Mouse (Mus musculus): ENCODE results near the gene Tnfaip8l2. TPM values are rescaled to one million over a fixed set of nuclear protein-coding genes. Genes with fewer than 3 reads are reported as not detected.

Tnfaip8l2 gene
- polyA plus RNA-seq, 1 experiment: 79.6 TPM

DNA sequence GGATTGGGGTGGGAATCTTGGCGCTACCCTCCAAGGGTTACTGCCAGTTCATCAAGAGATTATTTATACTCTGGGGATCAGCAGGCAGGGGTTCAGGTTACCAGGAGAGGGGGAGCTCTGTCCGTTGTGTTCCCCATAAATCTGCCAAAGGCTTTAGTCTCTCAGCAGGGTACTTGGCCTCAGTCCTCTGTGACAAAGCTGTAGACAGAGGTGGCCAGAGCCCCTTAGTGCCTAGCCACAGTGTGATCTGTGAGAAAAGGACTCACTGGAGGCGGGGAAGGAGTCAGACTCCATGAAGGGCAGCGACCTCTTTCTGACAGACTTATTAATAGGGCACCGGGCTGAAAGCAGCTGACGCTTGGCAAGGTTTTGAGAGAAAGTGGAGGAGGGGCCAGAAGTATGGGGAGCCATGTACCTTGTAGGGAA lies 12.9 kb downstream of the Tnfaip8l2 start:
- no peaks in the 10 kb centered on the region for H3K27me3 ChIP-seq (ENCODE audit: control insufficient read depth, insufficient read depth, low read length)
- H3K4me3 ChIP-seq (ENCODE audit: control insufficient read depth, insufficient read depth, low read length): no peak overlapping the region
- peaks cover 6% of the 10 kb centered on the region for H3K4me1 ChIP-seq (replicated peaks; ENCODE audit: control insufficient read depth, insufficient read depth, low read length)
- WGBS: 97% methylated on average over 6 of the region's 6 CpGs
- TF ChIP-seq POLR2A (IDR thresholded peaks at IDR 0.05; ENCODE audit: control insufficient read depth, extremely low read depth, insufficient read depth, low read length, poor library complexity): no peak
- no peak for TF ChIP-seq CTCF (IDR thresholded peaks at IDR 0.05; ENCODE audit: borderline replicate concordance, control insufficient read depth, extremely low read depth, insufficient read depth, low read length, poor library complexity)
- H3K36me3 ChIP-seq (ENCODE audit: control insufficient read depth, insufficient read depth, low read length): no peaks in the 10 kb centered on the region; the same call in 1 of the 2 replicates
- no peak overlapping the region for H3K27ac ChIP-seq (ENCODE audit: control insufficient read depth, insufficient read depth, low read length)
- no peak for DNase-seq

DNA sequence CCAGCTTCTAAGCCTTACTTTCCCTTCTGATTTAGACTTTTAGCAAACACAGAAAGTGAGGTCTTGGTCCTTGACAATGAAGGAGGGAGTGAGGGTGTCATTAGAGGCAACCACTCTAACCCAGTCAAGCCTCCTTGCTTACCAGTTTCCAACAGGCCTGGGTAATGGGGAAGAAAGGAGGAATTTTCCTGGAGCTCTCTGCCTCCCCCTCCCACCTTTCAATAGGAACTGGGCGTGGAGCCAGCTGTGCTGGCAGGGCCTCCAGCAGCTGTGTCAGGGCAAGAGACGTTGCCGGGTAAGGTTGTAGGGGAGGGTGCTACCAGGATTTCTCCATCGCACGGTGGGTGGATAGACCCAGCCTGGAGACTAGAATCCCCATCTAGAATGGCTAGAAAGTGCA lies 17.2 kb downstream of the Tnfaip8l2 start:
- H3K4me3 ChIP-seq (ENCODE audit: control insufficient read depth, insufficient read depth, low read length): no peak overlapping the region
- no peaks in the 10 kb centered on the region for H3K27me3 ChIP-seq (ENCODE audit: control insufficient read depth, insufficient read depth, low read length)
- peaks cover 24% of the 10 kb centered on the region for H3K36me3 ChIP-seq (ENCODE audit: control insufficient read depth, insufficient read depth, low read length)
- no peak for DNase-seq
- no peaks in the 10 kb centered on the region for H3K4me1 ChIP-seq (replicated peaks; ENCODE audit: control insufficient read depth, insufficient read depth, low read length)
- WGBS: 74% methylated on average over 5 of the region's 5 CpGs
- H3K27ac ChIP-seq (ENCODE audit: control insufficient read depth, insufficient read depth, low read length): no peak overlapping the region
- TF ChIP-seq CTCF (IDR thresholded peaks at IDR 0.05; ENCODE audit: borderline replicate concordance, control insufficient read depth, extremely low read depth, insufficient read depth, low read length, poor library complexity) (no peak), POLR2A (IDR thresholded peaks at IDR 0.05; ENCODE audit: control insufficient read depth, extremely low read depth, insufficient read depth, low read length, poor library complexity) (no peak)

DNA sequence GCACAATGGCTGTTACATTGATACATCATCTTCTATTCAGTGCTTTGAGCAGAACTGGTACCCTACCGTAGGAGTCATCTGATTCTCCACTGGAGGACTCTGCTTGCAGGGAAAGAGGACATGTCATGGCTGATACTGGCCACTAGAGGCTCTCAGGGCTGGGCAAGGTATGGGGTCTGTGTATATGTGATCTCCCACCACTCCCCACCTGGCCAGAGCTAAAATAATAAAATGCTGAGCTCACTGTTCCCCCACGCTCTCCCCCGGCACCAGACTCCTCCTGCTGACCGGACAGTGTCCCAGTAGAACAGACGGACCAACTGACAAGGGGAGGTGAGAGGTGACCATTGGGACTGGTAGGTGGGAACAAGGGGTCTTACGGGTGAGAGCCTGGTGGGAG lies 17.9 kb downstream of the Tnfaip8l2 start, which contains the start of gene Tmod4:
Gene Tmod4 (plus strand): TSS at position 231 of the 400 bp plus-strand sequence.
- H3K27me3 ChIP-seq (ENCODE audit: control insufficient read depth, insufficient read depth, low read length): no peaks in the 10 kb centered on the region
- no peak for TF ChIP-seq POLR2A (IDR thresholded peaks at IDR 0.05; ENCODE audit: control insufficient read depth, extremely low read depth, insufficient read depth, low read length, poor library complexity)
- TF ChIP-seq CTCF (IDR thresholded peaks at IDR 0.05; ENCODE audit: borderline replicate concordance, control insufficient read depth, extremely low read depth, insufficient read depth, low read length, poor library complexity): peak; percentile 62; the same call in 1 of the 2 replicates
- no peak for DNase-seq
- WGBS: 78% methylated on average over 6 of the region's 6 CpGs
- H3K36me3 ChIP-seq (ENCODE audit: control insufficient read depth, insufficient read depth, low read length): peaks cover 31% of the 10 kb centered on the region
- no peaks in the 10 kb centered on the region for H3K4me1 ChIP-seq (replicated peaks; ENCODE audit: control insufficient read depth, insufficient read depth, low read length)
- no peak within 1 kb of the TSS for H3K4me3 ChIP-seq (ENCODE audit: control insufficient read depth, insufficient read depth, low read length)
- H3K27ac ChIP-seq (ENCODE audit: control insufficient read depth, insufficient read depth, low read length): no peak within 1 kb of the TSS

DNA sequence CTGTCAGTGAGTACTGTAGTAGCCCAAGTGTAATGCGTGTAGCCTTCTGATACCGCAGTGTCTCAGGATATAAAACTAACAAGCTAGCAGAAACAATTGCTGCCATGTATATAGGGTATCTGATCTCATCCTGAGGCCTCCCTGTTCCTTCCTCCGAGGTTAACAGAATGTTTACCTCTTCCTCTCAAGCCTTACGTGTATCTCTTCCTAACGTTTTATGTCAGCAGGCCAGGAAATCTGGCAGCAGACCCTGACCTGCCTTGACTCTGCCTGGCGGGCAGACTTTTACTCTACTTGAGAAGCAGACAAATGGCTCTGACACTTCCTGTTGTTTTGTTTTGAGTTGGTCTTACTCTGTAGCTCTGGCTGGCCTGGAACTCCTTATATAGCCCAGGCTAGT lies 20.6 kb downstream of the Tnfaip8l2 start:
- no peaks in the 10 kb centered on the region for H3K27me3 ChIP-seq (ENCODE audit: control insufficient read depth, insufficient read depth, low read length)
- DNase-seq: no peak
- TF ChIP-seq POLR2A (IDR thresholded peaks at IDR 0.05; ENCODE audit: control insufficient read depth, extremely low read depth, insufficient read depth, low read length, poor library complexity) (no peak), CTCF (IDR thresholded peaks at IDR 0.05; ENCODE audit: borderline replicate concordance, control insufficient read depth, extremely low read depth, insufficient read depth, low read length, poor library complexity) (no peak)
- H3K27ac ChIP-seq (ENCODE audit: control insufficient read depth, insufficient read depth, low read length): no peak overlapping the region
- H3K4me3 ChIP-seq (ENCODE audit: control insufficient read depth, insufficient read depth, low read length): no peak overlapping the region
- H3K4me1 ChIP-seq (replicated peaks; ENCODE audit: control insufficient read depth, insufficient read depth, low read length): no peaks in the 10 kb centered on the region
- H3K36me3 ChIP-seq (ENCODE audit: control insufficient read depth, insufficient read depth, low read length): peaks cover 41% of the 10 kb centered on the region
- 83% methylated on average over 6 of the region's 6 CpGs for WGBS

DNA sequence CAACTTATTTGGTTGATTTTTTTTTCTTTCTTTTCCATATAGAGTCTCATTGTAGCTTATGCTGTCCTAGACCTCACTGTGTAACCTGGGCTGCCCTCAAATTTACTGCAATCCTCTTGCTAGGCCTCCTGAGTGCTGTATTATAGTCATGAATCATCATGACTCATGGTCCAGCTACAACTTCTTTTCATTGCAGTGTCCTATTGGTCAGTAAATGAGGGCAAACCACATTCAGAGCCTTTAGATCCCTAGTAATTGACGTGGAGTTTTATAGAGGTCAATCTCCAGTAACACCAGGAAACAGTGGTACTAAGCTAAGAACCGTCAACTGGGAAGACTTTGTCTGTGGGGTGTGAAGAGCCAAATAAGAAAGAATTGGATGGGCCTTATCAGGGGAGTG lies 24.4 kb downstream of the Tnfaip8l2 start:
- Histone ChIP-seq H3K27ac (ENCODE audit: control insufficient read depth, insufficient read depth, low read length) (no peak overlapping the region), H3K36me3 (ENCODE audit: control insufficient read depth, insufficient read depth, low read length) (peaks cover 40% of the 10 kb centered on the region), H3K4me3 (ENCODE audit: control insufficient read depth, insufficient read depth, low read length) (no peak overlapping the region), H3K27me3 (ENCODE audit: control insufficient read depth, insufficient read depth, low read length) (no peaks in the 10 kb centered on the region), H3K4me1 (replicated peaks; ENCODE audit: control insufficient read depth, insufficient read depth, low read length) (no peaks in the 10 kb centered on the region)
- TF ChIP-seq POLR2A (IDR thresholded peaks at IDR 0.05; ENCODE audit: control insufficient read depth, extremely low read depth, insufficient read depth, low read length, poor library complexity) (no peak), CTCF (IDR thresholded peaks at IDR 0.05; ENCODE audit: borderline replicate concordance, control insufficient read depth, extremely low read depth, insufficient read depth, low read length, poor library complexity) (no peak)
- no peak for DNase-seq
- WGBS: 96% methylated on average over 2 of the region's 2 CpGs

DNA sequence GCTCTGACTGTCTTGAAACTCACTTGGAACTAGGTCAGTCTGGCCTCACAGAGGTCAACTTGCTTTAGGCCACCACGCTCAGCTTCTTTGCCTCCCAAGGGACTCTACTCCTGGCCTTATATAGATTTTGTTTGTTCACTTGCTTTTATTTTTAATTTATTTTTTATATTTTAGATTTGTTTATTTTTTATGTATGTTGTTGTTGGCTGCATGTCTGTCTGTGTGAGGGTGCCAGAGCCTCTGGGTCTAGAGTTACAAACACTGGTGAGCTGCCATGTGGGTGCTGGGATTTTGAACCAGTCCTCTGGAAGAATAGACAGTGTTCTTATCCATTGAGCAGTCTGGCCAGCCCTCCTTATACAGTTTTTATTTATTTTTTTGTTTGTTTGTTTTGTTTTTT lies 29.4 kb downstream of the Tnfaip8l2 start:
- TF ChIP-seq CTCF (IDR thresholded peaks at IDR 0.05; ENCODE audit: borderline replicate concordance, control insufficient read depth, extremely low read depth, insufficient read depth, low read length, poor library complexity) (no peak), POLR2A (IDR thresholded peaks at IDR 0.05; ENCODE audit: control insufficient read depth, extremely low read depth, insufficient read depth, low read length, poor library complexity) (no peak)
- Histone ChIP-seq H3K4me3 (ENCODE audit: control insufficient read depth, insufficient read depth, low read length) (no peak overlapping the region), H3K27ac (ENCODE audit: control insufficient read depth, insufficient read depth, low read length) (no peak overlapping the region), H3K36me3 (ENCODE audit: control insufficient read depth, insufficient read depth, low read length) (peaks cover 4% of the 10 kb centered on the region; the same call in 1 of the 2 replicates), H3K27me3 (ENCODE audit: control insufficient read depth, insufficient read depth, low read length) (no peaks in the 10 kb centered on the region), H3K4me1 (replicated peaks; ENCODE audit: control insufficient read depth, insufficient read depth, low read length) (0 out of 2 replicates have a peak, but pooled peaks cover 2% of the 10 kb centered on the region)
- no peak for DNase-seq
- 96% methylated on average over 1 of the region's 1 CpGs for WGBS

Data from thymus, adult 2 months (tissue).